Comparison of ENCODE assay signal across 14 mouse cellular contexts in the genomic region with DNA sequence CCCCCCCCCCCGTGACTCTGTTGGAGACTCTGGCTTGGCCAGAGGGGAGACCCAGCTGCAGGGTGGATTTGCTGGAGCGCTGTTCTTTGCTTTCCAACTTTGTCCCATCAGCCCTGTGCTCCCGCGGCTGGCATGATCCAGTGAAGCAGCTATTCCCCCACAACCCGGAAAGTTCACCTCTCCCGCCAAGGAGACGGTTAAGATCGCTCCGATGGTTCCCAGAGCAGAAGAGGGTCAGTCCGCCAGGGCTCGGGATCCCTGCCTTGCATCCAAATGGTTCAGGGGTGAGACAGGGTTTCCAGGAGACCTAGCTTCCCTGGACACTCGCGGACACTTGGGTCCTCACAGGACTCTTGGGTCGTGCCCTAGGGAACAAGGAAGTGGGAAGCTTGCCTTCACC.
DNase-seq lines count a peak whose midpoint lies in the region; ATAC-seq and TF ChIP-seq lines count a peak whose summit lies in the region.
"Had no signal": no experiment of that assay in that cellular context is flagged by ENCODE, and none has a peak within 500 bp of the region (broad histone marks: within the 10 kb centered on the region; RNA-seq: fewer than 3 reads in every experiment).

No protein-coding gene starts in this region.

- peaks cover 5% of the 10 kb centered on the region for H3K27me3 ChIP-seq in hindbrain, postnatal 0 days (ENCODE audit: insufficient read depth, low read length)
- peaks cover 66% of the 10 kb centered on the region for H3K27me3 ChIP-seq in neural tube, embryonic 15.5 days (replicated peaks)

- no peaks in the 10 kb centered on the region; the same call in 1 of the 2 replicates for H3K4me1 ChIP-seq in hindbrain, postnatal 0 days (ENCODE audit: insufficient read depth, low read length)
- H3K4me1 ChIP-seq in neural tube, embryonic 15.5 days, result peaks cover 37% of the 10 kb centered on the region

- peak overlapping the region; percentile 70 for H3K4me2 ChIP-seq in hindbrain, postnatal 0 days (ENCODE audit: low read depth, low read length)
- H3K4me2 ChIP-seq in neural tube, embryonic 15.5 days, result peak overlapping the region; percentile 87

- peak overlapping the region; percentile 49 for H3K4me3 ChIP-seq in left cerebral cortex, adult 2 months
- peak overlapping the region; percentile 32 for H3K4me3 ChIP-seq in hindbrain, postnatal 0 days (ENCODE audit: low read length)
- H3K4me3 ChIP-seq in neural tube, embryonic 15.5 days (replicated peaks), result peak overlapping the region; percentile 41

- H3K9me3 ChIP-seq in hindbrain, postnatal 0 days (ENCODE audit: low read length), result no peaks in the 10 kb centered on the region
- H3K9me3 ChIP-seq in neural tube, embryonic 15.5 days (replicated peaks), result no peaks in the 10 kb centered on the region
- H3K9me3 ChIP-seq: embryonic facial prominence, embryonic 15.5 days had no signal

- no peak for ATAC-seq in hindbrain, postnatal 0 days
- no peak for ATAC-seq in neural tube, embryonic 15.5 days (ENCODE audit: low FRiP score)
- ATAC-seq: liver, postnatal 0 days had no signal

- peak; percentile 32 for DNase-seq in cerebellum, adult 11 months
- DNase-seq in cerebellum, adult 8-10 months, result no peak
- no peak for DNase-seq in left cerebral cortex, adult 2 months (ENCODE audit: extremely low spot score in 1 of 2, low spot score in 2 of 2)
- DNase-seq in left cerebral cortex, adult 18-20 months (ENCODE audit: low spot score in 2 of 2), result no peak
- no peak for DNase-seq in hindbrain, postnatal 0 days (ENCODE audit: low spot score)
- no peak for DNase-seq in left cerebral cortex, postnatal 25 days (ENCODE audit: low spot score in 2 of 2)
- DNase-seq in lung, postnatal 25 days (ENCODE audit: low spot score), result no peak
- DNase-seq: adrenal gland, postnatal 10 days; heart, adult 11 months; heart, postnatal 14 days; kidney, adult 18-20 months; liver, postnatal 0 days had no signal

- no peaks in the 10 kb centered on the region for H3K36me3 ChIP-seq in hindbrain, postnatal 0 days (ENCODE audit: insufficient read depth, low read length)
- no peaks in the 10 kb centered on the region for H3K36me3 ChIP-seq in neural tube, embryonic 15.5 days
- H3K36me3 ChIP-seq: embryonic facial prominence, embryonic 15.5 days had no signal

- TF ChIP-seq CTCF in left cerebral cortex, adult 2 months (IDR thresholded peaks at IDR 0.05), result no peak
- no peak for TF ChIP-seq CTCF in hindbrain, postnatal 0 days (IDR thresholded peaks at IDR 0.05; ENCODE audit: low read depth)

- H3K27ac ChIP-seq in left cerebral cortex, adult 2 months, result no peak overlapping the region
- no peak overlapping the region for H3K27ac ChIP-seq in hindbrain, postnatal 0 days
- no peak overlapping the region for H3K27ac ChIP-seq in neural tube, embryonic 15.5 days (replicated peaks)
- H3K27ac ChIP-seq: embryonic facial prominence, embryonic 15.5 days had no signal

- WGBS in hindbrain, postnatal 0 days, result 3% methylated on average over 14 of the region's 14 CpGs
- WGBS in neural tube, embryonic 15.5 days, result 5% methylated on average over 14 of the region's 14 CpGs

- H3K9ac ChIP-seq in hindbrain, postnatal 0 days (replicated peaks; ENCODE audit: low read length), result no peak overlapping the region
- no peak overlapping the region for H3K9ac ChIP-seq in neural tube, embryonic 15.5 days (replicated peaks)
- H3K9ac ChIP-seq: embryonic facial prominence, embryonic 15.5 days; liver, postnatal 0 days had no signal

- intact Hi-C loops in left cerebral cortex, adult 2 months (cut with DNase I), result no loop called here
- intact Hi-C loops in left cerebral cortex, postnatal 25 days (cut with DNase I), result loop anchor here (10.0 kb wide), 1 partner anchor 428 kb away; a partner anchor contains a TSS
